Mouse (Mus musculus): ENCODE data around the gene U90926. TPM values are rescaled to one million over a fixed set of nuclear protein-coding genes. Genes with fewer than 3 reads are reported as not detected.

Gene U90926
- polyA plus RNA-seq (2012; rRNA removed; ENCODE audit: low replicate concordance): not detected in 2 replicates

GRCm38 (mm10) chr5:92215308-92215707 is at the start of gene U90926:
Gene U90926 (minus strand): TSS chr5:92215408.

GRCm38 (mm10) chr5:92256218-92256617 is 41.0 kb upstream of the U90926 start, which contains the start of gene Ppef2:
Gene Ppef2 (minus strand): TSS chr5:92256278.

Other genes with a start within 250 kb of the U90926 start
- 0.23 TPM in 1 of 2 replicates, not detected in the other for gene Odaph, start 227.9 kb downstream of the U90926 start, polyA plus RNA-seq (2012; rRNA removed; ENCODE audit: low replicate concordance)
- 1.3 and 2.4 TPM in 2 replicates for gene Cdkl2, start 171.5 kb downstream of the U90926 start, polyA plus RNA-seq (2012; rRNA removed; ENCODE audit: low replicate concordance)
- gene G3bp2, start 131.7 kb downstream of the U90926 start, polyA plus RNA-seq (2012; rRNA removed; ENCODE audit: low replicate concordance): 14.8 and 28.2 TPM in 2 replicates
- gene Uso1, start 77.5 kb downstream of the U90926 start, polyA plus RNA-seq (2012; rRNA removed; ENCODE audit: low replicate concordance): 24.9 and 26.0 TPM in 2 replicates
- 1.8 and 2.6 TPM in 2 replicates for gene Ppef2, start 40.9 kb upstream of the U90926 start, polyA plus RNA-seq (2012; rRNA removed; ENCODE audit: low replicate concordance)
- 96.5 and 118 TPM in 2 replicates for gene Naaa, start 62.8 kb upstream of the U90926 start, polyA plus RNA-seq (2012; rRNA removed; ENCODE audit: low replicate concordance)
- 9.1 and 12.4 TPM in 2 replicates for gene Sdad1, start 95.1 kb upstream of the U90926 start, polyA plus RNA-seq (2012; rRNA removed; ENCODE audit: low replicate concordance)
- gene Cxcl9, start 112.7 kb upstream of the U90926 start, polyA plus RNA-seq (2012; rRNA removed; ENCODE audit: low replicate concordance): 54.6 and 78.7 TPM in 2 replicates
- 41.7 and 96.6 TPM in 2 replicates for gene Art3, start 116.4 kb upstream of the U90926 start, polyA plus RNA-seq (2012; rRNA removed; ENCODE audit: low replicate concordance)
- 10.0 and 18.9 TPM in 2 replicates for gene Cxcl10, start 133.5 kb upstream of the U90926 start, polyA plus RNA-seq (2012; rRNA removed; ENCODE audit: low replicate concordance)
- gene Nup54, start 219.8 kb upstream of the U90926 start, polyA plus RNA-seq (2012; rRNA removed; ENCODE audit: low replicate concordance): 10.5 and 16.5 TPM in 2 replicates